Mouse (Mus musculus) CH12.LX (cell line): ENCODE results near the gene Irx4. TPM values are rescaled to one million over a fixed set of nuclear protein-coding genes. Genes with fewer than 3 reads are reported as not detected.

Experiments
- DNase-seq: peaks from one replicate; pipeline ENCODE4 v3.0.0-alpha.2; 2013; ENCODE audit errors: extremely low read depth
- H3K27ac ChIP-seq: 2 replicates; pipeline ENCODE4 v1.5.1; 2012; ENCODE audit warnings: low read depth, mild to moderate bottlenecking, control low read depth, moderate library complexity; ENCODE audit not compliant: insufficient read depth
- H3K27me3 ChIP-seq: replicated peaks from 2 replicates; pipeline ENCODE3; 2012; ENCODE audit warnings: inconsistent platforms
- H3K36me3 ChIP-seq, 2 experiments: replicated peaks in 1 of 2; 2 replicates each; pipeline versions ENCODE3 to v1.6.1; 2012; ENCODE audit warnings: inconsistent platforms in 1 of 2, low read length in 1 of 2, mild to moderate bottlenecking in 1 of 2, mixed read lengths in 1 of 2, moderate library complexity in 1 of 2; ENCODE audit not compliant: control insufficient read depth in 1 of 2, insufficient read depth in 1 of 2
- H3K4me1 ChIP-seq, 2 experiments: 2 replicates each; pipeline ENCODE4 v1.6.1; 2012; ENCODE audit warnings: inconsistent platforms in 1 of 2, moderate library complexity in 1 of 2; ENCODE audit not compliant: insufficient read depth in 2 of 2, control insufficient read depth in 1 of 2
- H3K4me2 ChIP-seq: 2 replicates; pipeline ENCODE4 v1.6.1; 2012; ENCODE audit warnings: low read depth, mild to moderate bottlenecking, control low read depth; ENCODE audit not compliant: poor library complexity, insufficient read depth, severe bottlenecking
- H3K4me3 ChIP-seq, 3 experiments: fragments of 150-350 bp in 1 of 3; sonication (generic) in 1 of 3; replicated peaks in 1 of 3; 2 replicates each; pipeline versions ENCODE3 to v1.5.1; 2011 to 2012; ENCODE audit warnings: low read depth in 2 of 3, low read length in 2 of 3, mild to moderate bottlenecking in 2 of 3, moderate library complexity in 2 of 3, control low read depth in 1 of 3, improper control_type of control experiment in 1 of 3, inconsistent platforms in 1 of 3, mixed read lengths in 1 of 3; ENCODE audit not compliant: poor library complexity in 1 of 3
- H3K79me2 ChIP-seq: replicated peaks from 2 replicates; pipeline ENCODE4 v1.6.1; 2012; ENCODE audit warnings: mild to moderate bottlenecking, moderate library complexity; ENCODE audit not compliant: control insufficient read depth, poor library complexity, insufficient read depth, severe bottlenecking; ENCODE audit errors: extremely low read depth
- H3K9ac ChIP-seq: 2 replicates; pipeline ENCODE4 v1.6.1; 2012; ENCODE audit warnings: low read depth, mild to moderate bottlenecking, control low read depth, moderate library complexity; ENCODE audit not compliant: insufficient read depth
- H3K9me3 ChIP-seq: replicated peaks from 2 replicates; pipeline ENCODE3; 2012; ENCODE audit warnings: low read length, inconsistent platforms, mixed read lengths
- CHD2 ChIP-seq: IDR thresholded peaks from 2 replicates; pipeline ENCODE4 v1.6.1; 2011; ENCODE audit warnings: low read length, improper control_type of control experiment
- ELF1 ChIP-seq: IDR thresholded peaks from 2 replicates; pipeline ENCODE4 v1.6.1; 2014; ENCODE audit warnings: low read depth, mild to moderate bottlenecking, inconsistent platforms, low read length, improper control_type of control experiment
- HCFC1 ChIP-seq: IDR thresholded peaks from 2 replicates; pipeline ENCODE4 v1.6.1; 2012; ENCODE audit warnings: low read depth, mild to moderate bottlenecking, inconsistent platforms, low read length, improper control_type of control experiment
- KAT2A ChIP-seq: IDR thresholded peaks from 2 replicates; pipeline ENCODE4 v1.6.1; 2012; ENCODE audit warnings: low read length, improper control_type of control experiment, inconsistent platforms; ENCODE audit not compliant: insufficient replicate concordance
- MAFK ChIP-seq: IDR thresholded peaks from 2 replicates; pipeline ENCODE4 v1.6.1; 2011; ENCODE audit warnings: low read length, improper control_type of control experiment; ENCODE audit not compliant: insufficient replicate concordance
- MAX ChIP-seq: IDR thresholded peaks from 2 replicates; pipeline ENCODE4 v1.6.1; 2011; ENCODE audit warnings: low read length, improper control_type of control experiment
- MAZ ChIP-seq: IDR thresholded peaks from 2 replicates; pipeline ENCODE4 v1.6.1; 2012; ENCODE audit warnings: low read depth, mild to moderate bottlenecking, inconsistent platforms, low read length, improper control_type of control experiment, moderate library complexity
- MXI1 ChIP-seq: IDR thresholded peaks from 2 replicates; pipeline ENCODE4 v1.6.1; 2011; ENCODE audit warnings: mild to moderate bottlenecking, low read depth, low read length, improper control_type of control experiment
- NRF1 ChIP-seq: IDR thresholded peaks from 2 replicates; pipeline ENCODE4 v1.6.1; 2014; ENCODE audit warnings: low read depth, mild to moderate bottlenecking, inconsistent platforms, low read length, improper control_type of control experiment, moderate library complexity
- PAX5 ChIP-seq: IDR thresholded peaks from 2 replicates; pipeline ENCODE4 v1.6.1; 2012; ENCODE audit warnings: low read length, inconsistent platforms, mixed read lengths
- POLR2A ChIP-seq: IDR thresholded peaks from 2 replicates; pipeline ENCODE4 v1.6.1; 2011; ENCODE audit warnings: low read depth, mild to moderate bottlenecking, improper control_type of control experiment, low read length
- RAD21 ChIP-seq: IDR thresholded peaks from 2 replicates; pipeline ENCODE4 v1.6.1; 2011; ENCODE audit warnings: low read depth, mild to moderate bottlenecking, low read length, improper control_type of control experiment, moderate library complexity
- SIN3A ChIP-seq: IDR thresholded peaks from 2 replicates; pipeline ENCODE4 v1.6.1; 2012; ENCODE audit warnings: low read length, improper control_type of control experiment, inconsistent platforms
- TCF12 ChIP-seq: IDR thresholded peaks from 2 replicates; pipeline ENCODE4 v1.6.1; 2014; ENCODE audit warnings: low read depth, mild to moderate bottlenecking, inconsistent platforms, low read length, improper control_type of control experiment
- UBTF ChIP-seq: IDR thresholded peaks from 2 replicates; pipeline ENCODE4 v1.6.1; 2012; ENCODE audit warnings: low read depth, mild to moderate bottlenecking, inconsistent platforms, low read length, improper control_type of control experiment, moderate library complexity
- USF1 ChIP-seq: IDR thresholded peaks from 2 replicates; pipeline ENCODE4 v1.6.1; 2014; ENCODE audit warnings: low read depth, mild to moderate bottlenecking, inconsistent platforms, low read length, improper control_type of control experiment
- ZKSCAN1 ChIP-seq: IDR thresholded peaks from 2 replicates; pipeline ENCODE4 v1.6.1; 2012; ENCODE audit warnings: low read depth, inconsistent platforms, low read length, improper control_type of control experiment, borderline replicate concordance
- dilution Hi-C: fragments of 300-500 bp; cut with MboI; formaldehyde crosslinking; loops from 2 replicates; pipeline ENCODE4 v1.14.3; 2020; ENCODE audit warnings: low sequenced_read_pairs; ENCODE audit not compliant: extremely low pct_unique_long_range_greater_than_20kb, extremely low pct_ligation_motif_present
- in situ Hi-C: fragments of 300-500 bp; cut with MboI; formaldehyde crosslinking; loops from 3 replicates; pipeline ENCODE4 v1.14.3; 2019; ENCODE audit warnings: low sequenced_read_pairs, low pct_ligation_motif_present, low pct_unique_long_range_greater_than_20kb, mixed read lengths
- polyA plus RNA-seq: library from polyadenylated mRNA; unstranded; fragments of >175 nt; gene quantifications from 2 replicates; pipeline ENCODE4 v1.2.1, GENCODE M21; 2012; ENCODE audit warnings: low read depth; ENCODE audit not compliant: insufficient read length
- total RNA-seq, 2 experiments: library from RNA; depleted of rRNA; stranded (reverse); fragments of 300-350 nt in 1 of 2; fragments of >200 nt in 1 of 2; gene quantifications; 2 replicates each; pipeline ENCODE4 v1.2.3; 2012 to 2014

Irx4 gene
- total and polyA plus RNA-seq, 3 experiments = not detected

DNA sequence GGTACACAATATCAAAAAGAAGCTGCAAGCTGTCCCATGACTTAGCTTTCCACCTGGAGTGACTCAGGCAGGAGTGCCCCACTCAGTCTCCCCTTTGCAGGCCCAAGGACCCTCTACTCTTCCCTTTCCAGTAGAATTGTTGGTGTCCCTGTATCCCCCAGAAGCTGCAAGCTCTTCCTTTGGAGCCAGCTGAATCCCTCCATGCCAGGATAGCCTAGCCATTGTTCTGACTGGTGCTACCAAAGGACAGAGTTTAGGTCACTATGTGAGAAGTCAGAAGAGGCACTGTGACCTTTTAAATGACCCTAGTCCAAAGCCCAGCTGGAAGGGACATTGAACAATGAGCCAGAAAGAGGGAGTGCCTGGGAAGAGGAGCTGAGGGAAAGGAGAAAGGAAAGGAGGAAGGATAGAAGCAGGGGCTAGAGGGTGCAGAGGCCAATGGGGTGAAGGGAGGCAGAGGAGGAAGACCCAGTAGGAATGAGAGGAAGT lies 12.6 kb downstream of the Irx4 start:
- no peaks in the 10 kb centered on the region for H3K36me3 ChIP-seq
- no peak overlapping the region for H3K4me3 ChIP-seq
- dilution Hi-C loops = no loop called here
- peaks cover 12 to 64% of the 10 kb centered on the region in 2 experiments for H3K4me1 ChIP-seq
- in situ Hi-C loops = no loop called here
- H3K4me2 ChIP-seq = no peak overlapping the region
- peaks cover 52% of the 10 kb centered on the region for H3K27me3 ChIP-seq
- H3K27ac ChIP-seq = no peak overlapping the region
- DNase-seq = no peak
- no peak overlapping the region for H3K9ac ChIP-seq
- H3K9me3 ChIP-seq = no peaks in the 10 kb centered on the region
- no peaks in the 10 kb centered on the region for H3K79me2 ChIP-seq
- no peak for TF ChIP-seq NRF1
- no peak for TF ChIP-seq ELF1
- no peak for TF ChIP-seq TCF12
- TF ChIP-seq HCFC1 = no peak
- TF ChIP-seq MAFK = no peak
- TF ChIP-seq POLR2A = no peak

GRCm38 (mm10) chr13:73273536-73273935 lies 13.3 kb downstream of the Irx4 start:
- no peaks in the 10 kb centered on the region for H3K79me2 ChIP-seq
- H3K4me3 ChIP-seq = no peak overlapping the region
- no peaks in the 10 kb centered on the region for H3K36me3 ChIP-seq
- peaks cover 45% of the 10 kb centered on the region for H3K27me3 ChIP-seq
- in situ Hi-C loops (no loop called here), dilution Hi-C loops (no loop called here)
- no peak overlapping the region for H3K9ac ChIP-seq
- H3K9me3 ChIP-seq = no peaks in the 10 kb centered on the region
- no peak for TF ChIP-seq MAFK
- no peak for TF ChIP-seq MAX
- no peak for TF ChIP-seq CHD2
- TF ChIP-seq MXI1 = no peak
- no peak for TF ChIP-seq ZKSCAN1
- TF ChIP-seq RAD21 = no peak
- TF ChIP-seq UBTF = no peak
- TF ChIP-seq PAX5 = no peak
- TF ChIP-seq MAZ = no peak
- TF ChIP-seq ELF1 = no peak
- no peak for TF ChIP-seq SIN3A
- no peak for TF ChIP-seq TCF12
- TF ChIP-seq KAT2A = no peak
- no peak for TF ChIP-seq USF1
- no peak overlapping the region for H3K4me2 ChIP-seq
- H3K4me1 ChIP-seq = peaks cover 9 to 62% of the 10 kb centered on the region in 2 experiments
- H3K27ac ChIP-seq = no peak overlapping the region
- DNase-seq = no peak
